Mouse (Mus musculus): ENCODE measurements around the gene Trim42. TPM values are rescaled to one million over a fixed set of nuclear protein-coding genes. Genes with fewer than 3 reads are reported as not detected.

Gene Trim42
- total and polyA plus RNA-seq, 3 experiments, result not detected

- no peak for ATAC-seq (ENCODE audit: extremely low read depth, insufficient number of reproducible peaks, low FRiP score, poor library complexity, severe bottlenecking)
- Histone ChIP-seq H3K9me3 (replicated peaks) (peaks cover 36% of the 10 kb centered on the region), H3K4me1 (ENCODE audit: insufficient read depth, low read depth, low read length) (no peaks in the 10 kb centered on the region), H3K27me3 (ENCODE audit: insufficient read depth, low read length) (no peaks in the 10 kb centered on the region), H3K36me3 (replicated peaks) (no peaks in the 10 kb centered on the region), H3K4me3 (ENCODE audit: low read depth, low read length) (no peak overlapping the region)
- TF ChIP-seq TAL1 (conservative IDR thresholded peaks at IDR 0.05; ENCODE audit: low read depth, low read length) (no peak), GATA1 (IDR thresholded peaks at IDR 0.05; ENCODE audit: borderline replicate concordance, low read length) (no peak), GATA2 (IDR thresholded peaks at IDR 0.05; ENCODE audit: borderline replicate concordance, low read depth, low read length) (no peak), CTCF (IDR thresholded peaks at IDR 0.05; ENCODE audit: low read depth, low read length) (no peak), POLR2AphosphoS5 (IDR thresholded peaks at IDR 0.05; ENCODE audit: insufficient replicate concordance, low read depth, low read length) (no peak)
- DNase-seq (ENCODE audit: low spot score), result no peak
Measured at GRCm38 (mm10) chr9:97322846-97323245, 46.9 kb downstream of the Trim42 start.

- Histone ChIP-seq H3K9me3 (replicated peaks) (peaks cover 40% of the 10 kb centered on the region), H3K27me3 (ENCODE audit: insufficient read depth, low read length) (no peaks in the 10 kb centered on the region), H3K36me3 (replicated peaks) (no peaks in the 10 kb centered on the region), H3K4me1 (ENCODE audit: insufficient read depth, low read depth, low read length) (no peaks in the 10 kb centered on the region), H3K4me3 (ENCODE audit: low read depth, low read length) (no peak overlapping the region)
- ATAC-seq (ENCODE audit: extremely low read depth, insufficient number of reproducible peaks, low FRiP score, poor library complexity, severe bottlenecking) (no peak), DNase-seq (ENCODE audit: low spot score) (no peak)
- TF ChIP-seq CTCF (IDR thresholded peaks at IDR 0.05; ENCODE audit: low read depth, low read length), result no peak
- TF ChIP-seq POLR2AphosphoS5 (IDR thresholded peaks at IDR 0.05; ENCODE audit: insufficient replicate concordance, low read depth, low read length), result no peak
Measured at GRCm38 (mm10) chr9:97322120-97322519, 47.6 kb downstream of the Trim42 start.

- H3K27me3 ChIP-seq (ENCODE audit: insufficient read depth, low read length), result no peaks in the 10 kb centered on the region
- no peaks in the 10 kb centered on the region for H3K36me3 ChIP-seq (replicated peaks)
- H3K4me1 ChIP-seq (ENCODE audit: insufficient read depth, low read depth, low read length), result no peaks in the 10 kb centered on the region
- ATAC-seq (ENCODE audit: extremely low read depth, insufficient number of reproducible peaks, low FRiP score, poor library complexity, severe bottlenecking) (no peak; the same call in 1 of the 2 replicates), DNase-seq (ENCODE audit: low spot score) (no peak)
- TF ChIP-seq TAL1 (conservative IDR thresholded peaks at IDR 0.05; ENCODE audit: low read depth, low read length) (no peak), CTCF (IDR thresholded peaks at IDR 0.05; ENCODE audit: low read depth, low read length) (no peak), GATA2 (IDR thresholded peaks at IDR 0.05; ENCODE audit: borderline replicate concordance, low read depth, low read length) (no peak), POLR2AphosphoS5 (IDR thresholded peaks at IDR 0.05; ENCODE audit: insufficient replicate concordance, low read depth, low read length) (no peak), GATA1 (IDR thresholded peaks at IDR 0.05; ENCODE audit: borderline replicate concordance, low read length) (no peak)
- no peak overlapping the region for H3K4me3 ChIP-seq (ENCODE audit: low read depth, low read length)
- peaks cover 64% of the 10 kb centered on the region for H3K9me3 ChIP-seq (replicated peaks)
Measured at GRCm38 (mm10) chr9:97315421-97316055, 54.2 kb downstream of the Trim42 start.

- Histone ChIP-seq H3K27me3 (ENCODE audit: insufficient read depth, low read length) (no peaks in the 10 kb centered on the region), H3K9me3 (replicated peaks) (peaks cover 77% of the 10 kb centered on the region), H3K4me1 (ENCODE audit: insufficient read depth, low read depth, low read length) (no peaks in the 10 kb centered on the region), H3K36me3 (replicated peaks) (no peaks in the 10 kb centered on the region), H3K4me3 (ENCODE audit: low read depth, low read length) (no peak overlapping the region)
- DNase-seq (ENCODE audit: low spot score) (no peak), ATAC-seq (ENCODE audit: extremely low read depth, insufficient number of reproducible peaks, low FRiP score, poor library complexity, severe bottlenecking) (no peak)
- no peak for TF ChIP-seq CTCF (IDR thresholded peaks at IDR 0.05; ENCODE audit: low read depth, low read length)
- no peak for TF ChIP-seq TAL1 (conservative IDR thresholded peaks at IDR 0.05; ENCODE audit: low read depth, low read length)
- TF ChIP-seq POLR2AphosphoS5 (IDR thresholded peaks at IDR 0.05; ENCODE audit: insufficient replicate concordance, low read depth, low read length), result no peak
- TF ChIP-seq GATA2 (IDR thresholded peaks at IDR 0.05; ENCODE audit: borderline replicate concordance, low read depth, low read length), result no peak
- TF ChIP-seq GATA1 (IDR thresholded peaks at IDR 0.05; ENCODE audit: borderline replicate concordance, low read length), result no peak
Measured at GRCm38 (mm10) chr9:97311614-97312013, 58.1 kb downstream of the Trim42 start.

- TF ChIP-seq GATA2 (IDR thresholded peaks at IDR 0.05; ENCODE audit: borderline replicate concordance, low read depth, low read length) (no peak), TAL1 (conservative IDR thresholded peaks at IDR 0.05; ENCODE audit: low read depth, low read length) (no peak), GATA1 (IDR thresholded peaks at IDR 0.05; ENCODE audit: borderline replicate concordance, low read length) (no peak), CTCF (IDR thresholded peaks at IDR 0.05; ENCODE audit: low read depth, low read length) (no peak), POLR2AphosphoS5 (IDR thresholded peaks at IDR 0.05; ENCODE audit: insufficient replicate concordance, low read depth, low read length) (no peak)
- Histone ChIP-seq H3K27me3 (ENCODE audit: insufficient read depth, low read length) (no peaks in the 10 kb centered on the region), H3K9me3 (replicated peaks) (peaks cover 64% of the 10 kb centered on the region), H3K4me3 (ENCODE audit: low read depth, low read length) (no peak overlapping the region), H3K4me1 (ENCODE audit: insufficient read depth, low read depth, low read length) (no peaks in the 10 kb centered on the region), H3K36me3 (replicated peaks) (no peaks in the 10 kb centered on the region)
- DNase-seq (ENCODE audit: low spot score), result no peak
- ATAC-seq (ENCODE audit: extremely low read depth, insufficient number of reproducible peaks, low FRiP score, poor library complexity, severe bottlenecking), result no peak
Measured at GRCm38 (mm10) chr9:97309509-97310053, 60.2 kb downstream of the Trim42 start.

- Histone ChIP-seq H3K4me3 (ENCODE audit: low read depth, low read length) (no peak overlapping the region), H3K4me1 (ENCODE audit: insufficient read depth, low read depth, low read length) (no peaks in the 10 kb centered on the region), H3K36me3 (replicated peaks) (no peaks in the 10 kb centered on the region), H3K27me3 (ENCODE audit: insufficient read depth, low read length) (no peaks in the 10 kb centered on the region), H3K9me3 (replicated peaks) (peaks cover 67% of the 10 kb centered on the region)
- DNase-seq (ENCODE audit: low spot score) (no peak), ATAC-seq (ENCODE audit: extremely low read depth, insufficient number of reproducible peaks, low FRiP score, poor library complexity, severe bottlenecking) (no peak)
- TF ChIP-seq GATA1 (IDR thresholded peaks at IDR 0.05; ENCODE audit: borderline replicate concordance, low read length) (no peak), GATA2 (IDR thresholded peaks at IDR 0.05; ENCODE audit: borderline replicate concordance, low read depth, low read length) (no peak), CTCF (IDR thresholded peaks at IDR 0.05; ENCODE audit: low read depth, low read length) (no peak), POLR2AphosphoS5 (IDR thresholded peaks at IDR 0.05; ENCODE audit: insufficient replicate concordance, low read depth, low read length) (no peak), TAL1 (conservative IDR thresholded peaks at IDR 0.05; ENCODE audit: low read depth, low read length) (no peak)
Measured at GRCm38 (mm10) chr9:97307705-97308485, 61.9 kb downstream of the Trim42 start.

All from G1E (cell line).